Mouse (Mus musculus): ENCODE results near the gene Bahcc1. TPM values are rescaled to one million over a fixed set of nuclear protein-coding genes. Genes with fewer than 3 reads are reported as not detected.

Gene Bahcc1
- total RNA-seq, 2 experiments from 2014 or later: 15.3 to 20.9 TPM

DNA sequence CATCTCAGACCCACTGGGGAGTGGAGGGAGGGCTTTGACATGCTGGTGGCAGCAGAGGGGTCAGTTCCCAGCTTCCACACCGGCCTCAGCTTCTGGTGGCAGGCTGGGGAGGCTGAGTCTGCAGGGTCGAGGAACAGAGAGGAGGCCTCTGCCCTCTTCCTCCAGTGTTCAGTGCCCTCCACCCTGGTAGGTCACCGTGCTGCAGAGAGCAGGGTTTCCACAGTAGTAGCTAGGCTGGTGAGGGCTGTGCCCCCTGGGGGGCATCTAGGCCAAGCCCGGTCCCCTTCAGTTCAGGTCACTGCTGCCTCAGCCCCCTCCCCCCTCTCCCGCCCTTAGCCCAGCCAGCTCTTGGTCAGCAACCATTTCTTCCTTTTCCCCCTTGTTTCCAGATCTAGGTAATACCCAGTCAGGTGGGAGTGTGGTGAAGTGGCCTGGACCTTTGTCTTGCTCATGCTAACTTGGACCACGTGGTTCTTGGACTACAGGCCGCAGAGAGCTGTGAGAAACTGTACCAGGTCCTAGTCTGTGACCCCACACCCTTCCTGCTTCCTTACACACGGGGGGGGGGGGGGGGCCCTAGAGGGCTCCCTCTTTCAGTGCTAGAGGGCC lies 6.1 kb downstream of the Bahcc1 start:
- intact Hi-C loops (cut with DNase I): no loop called here

GRCm38 (mm10) chr11:120239581-120239991 lies 6.8 kb downstream of the Bahcc1 start:
- no peak for DNase-seq (ENCODE audit: low spot score in 2 of 2)
- intact Hi-C loops (cut with DNase I): no loop called here

More for the DNA sequence above, 6.1 kb downstream of the Bahcc1 start:
- DNase-seq (ENCODE audit: low spot score in 2 of 2): no peak

DNA sequence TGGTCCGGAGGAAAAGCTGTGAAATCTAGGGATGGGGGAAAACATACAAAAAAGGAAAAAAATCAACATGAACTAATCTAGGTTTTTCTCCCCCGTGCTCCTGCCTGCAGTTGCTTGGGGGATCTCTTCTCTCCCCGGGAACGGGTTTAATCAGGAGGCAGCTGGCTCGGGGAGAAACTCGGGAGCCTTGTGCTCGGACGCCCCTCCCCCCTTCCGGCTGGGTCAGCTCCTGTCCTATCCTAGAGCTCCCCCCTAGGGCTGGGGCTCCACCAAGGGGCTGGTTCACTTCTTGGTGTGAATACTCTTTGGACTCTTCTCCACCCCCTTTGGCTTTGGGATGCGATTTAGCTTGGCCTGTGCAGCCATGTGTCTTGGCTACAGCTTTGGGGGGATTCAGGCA lies 7.5 kb downstream of the Bahcc1 start:
- DNase-seq (ENCODE audit: low spot score in 2 of 2): peak; percentile 53 to 71
- intact Hi-C loops (cut with DNase I): loop anchor here (2.0 kb wide), 1 partner anchor 23 kb away; no protein-coding TSS in a partner anchor

DNA sequence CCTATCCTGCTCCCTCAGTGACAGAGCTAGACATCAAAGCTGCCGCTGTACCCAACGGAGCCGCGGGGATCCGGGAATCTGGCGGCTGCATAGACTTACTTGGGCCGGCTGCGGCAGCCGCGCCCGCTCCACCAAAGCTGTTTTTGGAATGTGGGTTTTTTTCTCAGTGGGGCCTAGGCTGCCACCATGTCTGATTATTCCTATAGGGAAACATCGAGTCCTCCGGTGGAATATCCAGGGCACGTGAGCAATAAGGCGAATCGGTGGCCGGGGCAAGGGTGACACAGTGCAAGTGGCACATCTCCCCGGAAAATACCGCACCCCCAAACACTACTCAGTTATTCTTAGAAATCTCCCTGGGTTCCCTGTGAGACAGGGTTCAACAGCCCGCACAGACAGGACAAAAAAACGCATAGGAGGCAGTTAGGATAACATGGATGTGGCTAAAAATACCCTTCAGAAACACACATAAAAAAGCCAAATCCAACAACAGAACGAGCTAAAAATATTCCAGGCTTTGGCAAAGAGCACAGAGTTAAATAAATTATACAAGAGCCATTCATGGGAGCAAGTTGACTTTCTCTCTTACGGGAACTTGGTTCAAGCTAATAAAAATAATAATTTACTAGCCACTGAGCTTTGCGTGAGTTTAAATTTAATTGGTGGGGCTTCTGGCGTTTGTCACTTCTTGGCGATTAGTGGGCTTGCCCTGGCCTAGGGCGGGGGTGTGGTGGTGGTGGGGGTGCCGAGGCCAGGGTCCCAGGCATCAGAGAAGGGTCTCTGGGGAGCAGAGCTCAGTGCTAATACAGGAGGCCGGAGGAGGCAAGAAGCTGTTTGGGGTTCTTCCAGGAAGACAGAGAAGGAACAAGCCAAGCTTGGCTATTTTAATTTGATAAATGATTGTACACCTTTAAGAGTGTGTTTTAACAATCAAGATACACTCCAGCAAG lies 8.5 kb downstream of the Bahcc1 start:
- intact Hi-C loops (cut with DNase I): loop anchor here (2.0 kb wide), 1 partner anchor 22 kb away; no protein-coding TSS in a partner anchor
- DNase-seq (ENCODE audit: low spot score in 2 of 2): peak in 1 of 2 experiments; percentile 47

DNA sequence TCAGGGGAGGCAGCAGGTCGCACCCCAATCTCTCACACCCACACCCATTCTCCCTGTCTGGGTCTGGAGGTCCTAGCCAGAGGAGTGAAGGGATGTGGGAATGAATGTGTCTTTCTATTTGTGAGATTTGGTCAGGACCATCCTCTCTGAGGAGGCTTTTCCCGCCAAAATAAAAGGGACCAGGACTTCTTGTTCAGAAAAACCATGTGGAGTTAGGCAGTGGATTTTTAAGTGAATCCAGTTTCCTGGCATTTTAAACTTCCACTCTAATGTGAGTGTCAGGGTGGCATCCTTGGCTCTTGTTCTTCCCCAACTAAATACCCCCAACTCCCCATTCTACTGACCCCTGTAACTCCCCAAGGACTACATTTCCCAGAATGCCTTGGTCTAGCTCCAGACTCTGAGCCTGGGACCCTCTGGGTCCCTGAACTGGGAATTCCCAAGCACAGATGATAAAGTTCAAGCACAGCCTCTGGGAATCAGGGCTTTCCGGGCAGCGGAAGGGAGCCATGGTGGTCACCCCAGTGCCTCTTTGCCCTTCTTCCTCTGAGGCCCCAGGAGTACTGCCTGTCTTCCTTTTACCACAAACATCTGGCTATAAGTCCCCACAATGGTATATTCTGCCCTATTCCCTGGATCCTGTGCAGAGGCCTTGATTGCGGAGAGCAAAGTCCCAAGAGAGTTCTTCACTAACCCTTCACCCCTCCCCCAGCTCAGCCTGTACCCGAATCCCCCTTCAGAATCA lies 9.4 kb downstream of the Bahcc1 start:
- intact Hi-C loops (cut with DNase I): loop anchor here (2.0 kb wide), 1 partner anchor 21 kb away; no protein-coding TSS in a partner anchor
- no peak for DNase-seq (ENCODE audit: low spot score in 2 of 2)

- intact Hi-C loops (cut with DNase I): no loop called here
Measured at GRCm38 (mm10) chr11:120242726-120243530, 10.2 kb downstream of the Bahcc1 start.

DNA sequence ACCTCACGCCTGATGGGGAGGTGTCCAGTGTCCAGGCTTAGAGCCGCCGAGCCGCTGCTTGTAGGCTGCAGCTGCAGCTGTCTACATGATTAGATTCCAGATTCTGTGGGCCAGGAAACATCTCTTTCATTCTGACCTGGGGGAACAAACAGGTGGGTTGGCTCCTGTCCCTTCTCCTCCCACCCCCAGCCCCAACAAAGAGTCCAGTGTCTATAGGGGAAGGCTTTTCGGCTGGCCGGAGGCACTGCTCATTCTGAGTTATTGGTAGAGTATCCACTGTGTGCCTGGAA lies 10.7 kb downstream of the Bahcc1 start:
- no peak for DNase-seq (ENCODE audit: low spot score in 2 of 2)
- intact Hi-C loops (cut with DNase I): no loop called here

More at GRCm38 (mm10) chr11:120242726-120243530, 10.2 kb downstream of the Bahcc1 start:
- no peak for DNase-seq (ENCODE audit: low spot score in 2 of 2)

DNA sequence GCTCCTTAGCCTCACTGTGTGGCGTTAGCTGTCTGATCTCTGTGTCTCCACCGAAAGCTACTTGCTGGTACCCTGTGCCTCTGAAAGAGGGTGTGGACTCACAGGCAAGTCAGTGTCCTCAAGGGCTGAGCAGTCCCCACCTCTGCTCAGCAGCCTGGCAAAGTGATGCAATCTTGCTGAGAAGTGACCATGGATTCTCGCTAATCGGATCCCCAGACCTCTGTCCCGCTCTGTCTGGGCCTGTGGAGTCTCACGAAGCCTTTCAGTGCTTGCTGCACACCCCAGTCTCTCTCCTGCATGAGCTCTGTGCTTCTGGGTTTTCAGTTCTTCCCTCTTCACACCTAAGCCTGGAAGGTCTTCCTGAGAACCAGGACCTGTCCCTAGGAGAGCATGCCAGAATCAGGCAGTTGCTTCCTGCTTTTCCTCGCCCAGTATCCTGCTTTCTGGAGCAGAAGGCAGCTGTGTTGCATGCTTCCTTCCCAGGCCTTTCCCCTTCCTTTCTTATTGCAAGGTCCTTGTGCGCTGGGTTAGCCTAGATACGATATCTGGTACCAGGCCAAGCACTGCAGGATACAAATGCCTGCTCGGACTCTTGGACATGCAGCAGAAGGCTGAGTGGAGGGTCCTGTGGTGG lies 15.5 kb downstream of the Bahcc1 start:
- intact Hi-C loops (cut with DNase I): no loop called here
- no peak for DNase-seq (ENCODE audit: low spot score in 2 of 2)

GRCm38 (mm10) chr11:120248899-120249298 lies 16.2 kb downstream of the Bahcc1 start:
- DNase-seq (ENCODE audit: low spot score in 2 of 2): no peak
- intact Hi-C loops (cut with DNase I): no loop called here

GRCm38 (mm10) chr11:120250991-120251949 lies 18.5 kb downstream of the Bahcc1 start:
- intact Hi-C loops (cut with DNase I): no loop called here
- DNase-seq (ENCODE audit: low spot score in 2 of 2): no peak

DNA sequence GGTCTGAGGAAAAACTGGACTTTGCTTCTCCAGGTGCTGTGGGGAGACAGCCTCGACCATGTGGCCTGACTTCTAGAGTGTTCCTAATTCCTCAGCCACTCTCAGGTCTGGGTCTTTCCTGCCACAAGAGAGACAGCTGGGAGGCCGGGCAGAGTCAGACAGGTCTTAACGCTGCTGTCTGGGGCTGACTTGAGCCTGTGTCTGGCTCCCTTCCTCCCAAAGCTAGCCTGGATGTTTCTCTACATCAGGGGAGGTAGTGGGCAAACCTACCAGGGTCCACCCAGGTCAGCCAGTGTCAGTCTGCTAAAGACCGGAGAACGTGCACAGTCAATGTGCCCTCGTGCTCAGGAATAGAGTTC lies 19.2 kb downstream of the Bahcc1 start:
- no peak for DNase-seq (ENCODE audit: low spot score in 2 of 2)

GRCm38 (mm10) chr11:120252398-120252797 lies 19.7 kb downstream of the Bahcc1 start:
- intact Hi-C loops (cut with DNase I): no loop called here
- DNase-seq (ENCODE audit: low spot score in 2 of 2): no peak

More for the DNA sequence above, 19.2 kb downstream of the Bahcc1 start:
- intact Hi-C loops (cut with DNase I): no loop called here

DNA sequence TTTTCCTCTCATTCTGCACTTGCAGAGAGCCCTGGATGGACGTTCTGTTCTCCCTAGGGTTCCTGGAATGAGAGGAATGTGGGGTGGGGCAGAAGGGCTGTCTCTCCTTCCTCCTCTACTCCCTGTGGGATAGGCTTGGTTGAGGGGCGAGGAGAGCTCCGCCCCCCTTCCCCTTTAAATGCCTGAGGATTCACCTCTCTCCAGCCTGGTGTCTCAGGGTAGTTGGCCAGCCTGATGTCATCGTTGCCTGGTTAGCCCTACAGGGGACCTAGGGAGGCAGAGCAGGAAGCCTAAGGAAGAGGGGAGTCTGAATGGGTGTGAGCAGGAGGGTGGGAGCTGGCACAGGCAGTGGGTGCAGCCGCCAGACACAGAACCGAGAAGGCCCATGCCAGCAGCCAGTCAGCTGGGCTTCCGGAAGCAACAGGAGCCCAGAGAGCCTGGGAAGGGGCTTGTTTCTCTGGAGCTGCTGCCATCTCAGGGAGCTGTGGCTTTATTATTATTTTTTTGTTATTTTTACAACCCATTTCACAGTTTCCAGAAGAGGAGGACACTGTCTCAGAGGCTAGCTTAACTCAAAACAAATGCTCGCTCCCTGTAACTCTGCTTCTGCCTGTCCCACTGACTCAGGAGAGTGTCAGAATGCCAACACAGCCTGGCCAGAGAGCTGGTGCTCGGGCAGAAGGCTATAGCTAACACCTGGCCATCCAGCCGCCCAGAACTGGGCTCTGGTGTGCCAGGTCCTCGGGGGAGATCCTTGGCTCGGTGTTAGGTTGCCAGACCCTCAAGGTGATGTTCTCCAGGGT lies 20.3 kb downstream of the Bahcc1 start:
- intact Hi-C loops (cut with DNase I): no loop called here
- no peak for DNase-seq (ENCODE audit: low spot score in 2 of 2)

DNA sequence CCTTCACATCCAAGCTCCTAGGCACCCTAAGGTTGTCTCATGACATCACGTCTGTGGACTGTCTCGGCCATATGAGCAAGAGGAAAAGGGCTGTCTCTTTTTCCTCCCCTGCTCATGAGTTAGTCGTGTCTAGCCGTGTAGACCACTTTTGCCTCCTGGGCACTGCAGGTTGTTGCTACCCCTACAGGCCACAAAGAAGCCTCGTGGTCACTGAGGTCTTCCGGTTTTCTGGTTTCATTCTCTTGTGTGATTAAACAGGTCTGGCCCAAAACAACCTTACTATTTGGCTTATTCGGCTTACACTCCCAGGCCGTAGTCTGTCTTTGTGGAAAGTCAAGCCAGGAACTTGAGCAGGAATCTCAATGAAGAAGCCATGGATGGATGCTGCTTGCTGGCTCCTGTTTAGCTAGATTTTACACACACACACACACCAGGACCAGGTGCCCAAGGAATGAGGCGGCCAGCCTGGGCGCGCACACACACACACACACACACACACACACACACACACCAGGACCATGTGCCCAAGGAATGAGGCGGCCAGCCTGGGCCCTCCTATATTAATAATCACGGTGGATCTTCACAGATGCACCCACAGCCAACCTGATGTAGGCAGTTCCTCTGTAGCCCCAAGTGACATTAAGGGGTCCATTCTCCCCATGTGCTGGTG lies 21.0 kb downstream of the Bahcc1 start:
- intact Hi-C loops (cut with DNase I): no loop called here
- DNase-seq (ENCODE audit: low spot score in 2 of 2): no peak

GRCm38 (mm10) chr11:120254420-120254819 lies 21.7 kb downstream of the Bahcc1 start:
- DNase-seq (ENCODE audit: low spot score in 2 of 2): no peak
- intact Hi-C loops (cut with DNase I): no loop called here

- intact Hi-C loops (cut with DNase I): no loop called here
- DNase-seq (ENCODE audit: low spot score in 2 of 2): peak in 1 of 2 experiments; percentile 55
Measured at GRCm38 (mm10) chr11:120255038-120255437, 22.3 kb downstream of the Bahcc1 start.

DNA sequence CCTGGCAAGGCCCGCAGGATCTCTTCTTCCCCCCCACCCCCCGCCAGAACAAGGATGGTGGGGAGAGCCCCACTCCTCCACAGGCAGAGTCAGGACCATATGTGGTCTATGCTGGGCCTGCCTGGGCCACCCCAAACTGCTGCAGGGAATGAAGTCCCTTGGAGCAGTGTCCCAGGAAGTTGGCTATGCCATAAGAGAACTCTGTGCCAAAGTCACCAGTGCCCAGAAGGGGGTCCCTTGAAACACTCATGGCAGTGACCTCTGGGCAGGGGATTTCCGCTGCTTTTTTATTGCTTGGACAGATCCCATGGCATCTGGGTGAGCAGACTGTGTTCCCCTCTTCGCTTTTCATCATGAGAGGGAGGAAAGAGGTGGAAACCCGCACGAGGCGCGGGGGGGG lies 22.8 kb downstream of the Bahcc1 start:
- no peak for DNase-seq (ENCODE audit: low spot score in 2 of 2)
- intact Hi-C loops (cut with DNase I): no loop called here
